Mouse (Mus musculus) G1E (cell line): ENCODE results near the gene Metap2. TPM values are rescaled to one million over a fixed set of nuclear protein-coding genes. Genes with fewer than 3 reads are reported as not detected.

Source experiments
- ATAC-seq: 2 replicates; pipeline ENCODE4 v1.8.0; 2016; ENCODE audit warnings: mild to moderate bottlenecking; ENCODE audit not compliant: insufficient number of reproducible peaks, poor library complexity, low FRiP score, severe bottlenecking; ENCODE audit errors: extremely low read depth
- DNase-seq: peaks from one replicate; pipeline ENCODE4 v3.0.0; 2012; ENCODE audit warnings: low spot score
- H3K27me3 ChIP-seq: 2 replicates; pipeline ENCODE4 v1.6.1; 2012; ENCODE audit warnings: mild to moderate bottlenecking, low read length, inconsistent platforms; ENCODE audit not compliant: insufficient read depth
- H3K36me3 ChIP-seq: replicated peaks from 2 replicates; pipeline ENCODE3; 2012; ENCODE audit warnings: mild to moderate bottlenecking, inconsistent platforms
- H3K4me1 ChIP-seq: 2 replicates; pipeline ENCODE4 v1.6.1; 2012; ENCODE audit warnings: low read depth, low read length, inconsistent platforms, mixed read lengths; ENCODE audit not compliant: insufficient read depth
- H3K4me3 ChIP-seq: 2 replicates; pipeline ENCODE4 v1.5.1; 2012; ENCODE audit warnings: low read depth, mild to moderate bottlenecking, inconsistent platforms, low read length, moderate library complexity, mixed read lengths
- H3K9me3 ChIP-seq: replicated peaks from 2 replicates; pipeline ENCODE4 v1.6.1; 2012; ENCODE audit warnings: inconsistent platforms
- CTCF ChIP-seq: IDR thresholded peaks from 2 replicates; pipeline ENCODE4 v1.5.1; 2012; ENCODE audit warnings: low read depth, low read length, inconsistent platforms, mixed read lengths
- GATA1 ChIP-seq: IDR thresholded peaks from 2 replicates; pipeline ENCODE4 v1.6.1; 2012; ENCODE audit warnings: borderline replicate concordance, low read length, inconsistent platforms, mixed read lengths
- GATA2 ChIP-seq: IDR thresholded peaks from 2 replicates; pipeline ENCODE4 v1.6.1; 2012; ENCODE audit warnings: low read depth, low read length, inconsistent platforms, borderline replicate concordance
- POLR2AphosphoS5 ChIP-seq: IDR thresholded peaks from 2 replicates; pipeline ENCODE4 v1.6.1; 2012; ENCODE audit warnings: low read depth, low read length, inconsistent platforms; ENCODE audit not compliant: insufficient replicate concordance
- TAL1 ChIP-seq: conservative IDR thresholded peaks from 2 replicates; pipeline ENCODE4 v1.6.1; 2012; ENCODE audit warnings: low read depth, low read length, inconsistent platforms, mixed read lengths
- polyA plus RNA-seq: library from polyadenylated mRNA; stranded (reverse); fragments of >175 nt; gene quantifications from 2 replicates; pipeline ENCODE4 v1.2.3, GENCODE M21; 2012
- total RNA-seq, 2 experiments: library from RNA; stranded (forward) in 1 of 2; stranded (reverse) in 1 of 2; fragments of 200-1000 nt in 1 of 2; fragments of >200 nt in 1 of 2; fragmentation: Nextera tagmentation in 1 of 2; gene quantifications; 2 replicates each; pipeline ENCODE4 v1.2.3; 2014 to 2017

Metap2 gene
- total and polyA plus RNA-seq, 3 experiments, result 523 to 963 (median 728) TPM

DNA sequence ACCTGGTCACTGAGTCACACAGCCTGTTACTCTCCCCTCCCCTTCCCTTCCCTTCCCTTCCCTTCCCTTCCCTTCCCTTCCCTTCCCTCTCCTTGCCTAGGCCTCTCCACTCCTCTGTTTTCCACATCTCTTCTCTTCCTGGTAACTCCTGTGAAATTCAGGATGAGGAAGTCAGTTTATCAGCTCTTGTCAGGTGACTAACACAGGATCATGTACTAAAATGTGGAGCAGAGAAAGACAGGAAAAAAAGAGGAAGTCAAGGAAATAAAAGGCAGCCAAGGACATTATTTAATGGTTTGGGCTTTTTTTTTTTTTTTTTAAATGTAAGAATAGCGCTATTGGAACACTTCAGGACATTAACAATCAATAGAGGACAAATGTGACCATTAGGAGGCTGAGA, 12.1 kb upstream of the Metap2 start:
- ATAC-seq (peak; percentile 59), DNase-seq (no peak)
- Histone ChIP-seq H3K4me3 (no peak overlapping the region; the same call in 1 of the 2 replicates), H3K36me3 (no peaks in the 10 kb centered on the region), H3K27me3 (no peaks in the 10 kb centered on the region), H3K4me1 (peaks cover 55% of the 10 kb centered on the region), H3K9me3 (no peaks in the 10 kb centered on the region)
- TF ChIP-seq CTCF, result no peak
- no peak for TF ChIP-seq GATA2
- no peak for TF ChIP-seq POLR2AphosphoS5
- TF ChIP-seq TAL1, result peak; percentile 24; the same call in 1 of the 2 replicates
- TF ChIP-seq GATA1, result no peak

DNA sequence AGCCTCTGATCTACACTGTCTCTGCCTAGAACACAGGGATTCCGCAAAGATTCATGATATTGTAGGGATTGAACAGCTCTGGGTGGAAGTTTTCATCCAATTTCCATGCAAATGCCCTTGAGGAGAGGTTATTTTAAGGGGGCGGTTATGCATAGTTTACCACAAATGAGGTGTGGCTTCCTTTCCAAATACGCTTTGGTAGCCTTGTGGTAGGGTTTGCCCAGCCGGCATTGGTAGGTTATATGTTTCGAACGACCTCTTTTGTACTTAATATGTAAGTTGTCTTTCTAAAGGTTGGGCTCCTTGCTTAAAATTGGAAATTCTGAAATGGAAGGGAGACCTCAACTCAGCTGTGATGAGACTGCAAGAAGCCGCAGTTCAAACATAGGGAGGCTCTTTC, 11.6 kb upstream of the Metap2 start:
- no peak for ATAC-seq

DNA sequence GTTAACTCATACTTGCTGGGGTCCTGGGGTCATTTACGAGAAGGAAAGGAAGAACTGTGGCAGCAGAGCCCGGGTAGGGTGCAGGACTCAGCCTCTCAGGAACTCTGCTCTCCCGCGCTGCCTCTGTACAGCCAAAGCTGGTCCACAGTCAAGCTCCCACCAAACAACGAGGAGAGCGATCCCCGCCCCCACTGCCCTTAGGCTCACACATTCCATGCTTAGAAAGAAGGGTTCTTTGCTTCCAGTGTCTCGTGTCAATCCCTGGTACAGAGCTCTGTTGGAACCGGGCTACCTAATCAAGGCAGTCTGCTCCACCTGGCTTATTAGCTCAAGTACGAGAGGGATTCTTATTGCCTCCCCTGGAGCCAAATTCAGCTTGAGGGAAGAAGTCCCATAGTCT, 10.5 kb upstream of the Metap2 start:
- TF ChIP-seq GATA1 (no peak), GATA2 (no peak), POLR2AphosphoS5 (no peak), TAL1 (no peak), CTCF (no peak)
- Histone ChIP-seq H3K27me3 (no peaks in the 10 kb centered on the region), H3K4me3 (no peak overlapping the region), H3K36me3 (no peaks in the 10 kb centered on the region), H3K9me3 (no peaks in the 10 kb centered on the region), H3K4me1 (peaks cover 39% of the 10 kb centered on the region)
- no peak for ATAC-seq
- DNase-seq, result no peak

More for the DNA sequence above, 11.6 kb upstream of the Metap2 start:
- H3K4me3 ChIP-seq, result no peak overlapping the region
- TF ChIP-seq TAL1 (no peak), POLR2AphosphoS5 (no peak), GATA1 (no peak), CTCF (no peak), GATA2 (no peak)
- no peaks in the 10 kb centered on the region for H3K27me3 ChIP-seq
- no peak for DNase-seq
- H3K4me1 ChIP-seq, result peaks cover 50% of the 10 kb centered on the region
- no peaks in the 10 kb centered on the region for H3K36me3 ChIP-seq
- no peaks in the 10 kb centered on the region for H3K9me3 ChIP-seq

DNA sequence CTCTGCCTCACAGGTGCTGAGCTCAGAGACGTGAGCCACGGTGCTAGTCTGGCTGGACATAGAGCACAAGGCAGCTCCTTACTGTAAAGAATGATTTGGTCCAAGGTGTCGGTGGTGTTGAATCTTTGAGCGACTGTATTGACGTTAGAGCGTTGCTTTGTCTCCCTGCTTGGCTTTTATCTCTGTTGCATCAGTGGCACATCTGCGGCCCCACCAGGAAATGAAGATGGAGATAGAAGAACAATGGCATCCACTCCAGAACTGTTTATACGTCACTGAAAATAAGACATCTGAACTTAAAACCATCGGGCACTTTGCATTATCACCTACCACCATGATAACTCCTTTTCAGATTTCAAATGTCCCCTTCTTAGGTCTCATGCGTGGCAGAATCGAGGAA, 3.0 kb upstream of the Metap2 start:
- Histone ChIP-seq H3K9me3 (no peaks in the 10 kb centered on the region), H3K36me3 (no peaks in the 10 kb centered on the region), H3K4me3 (no peak overlapping the region; the same call in 1 of the 2 replicates), H3K27me3 (no peaks in the 10 kb centered on the region), H3K4me1 (peaks cover 31% of the 10 kb centered on the region)
- DNase-seq (no peak), ATAC-seq (peak; percentile 78; the same call in 1 of the 2 replicates)
- TF ChIP-seq POLR2AphosphoS5, result no peak
- TF ChIP-seq GATA2, result no peak
- peak; percentile 43; the same call in 1 of the 2 replicates for TF ChIP-seq TAL1
- TF ChIP-seq GATA1, result no peak

DNA sequence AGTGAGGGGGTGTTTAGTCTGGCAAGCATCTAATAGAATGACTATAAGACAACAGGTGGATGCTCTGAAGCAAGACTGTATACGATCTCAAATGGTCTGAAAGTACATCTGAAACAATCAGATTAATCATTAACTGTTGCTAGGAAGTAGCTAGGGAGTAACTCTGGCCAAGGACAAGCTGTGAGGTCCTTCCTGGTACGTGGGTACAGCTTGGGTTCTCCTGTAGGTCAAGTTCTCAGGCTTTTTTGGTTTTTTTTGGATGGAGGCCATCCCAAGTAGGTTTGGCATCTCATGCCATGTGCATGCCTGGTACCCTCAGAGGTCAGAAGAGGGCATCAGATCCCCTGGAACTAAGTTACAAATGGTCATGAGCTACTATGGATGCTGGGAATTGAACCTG, 2.4 kb upstream of the Metap2 start:
- DNase-seq, result no peak
- ATAC-seq, result no peak
- Histone ChIP-seq H3K4me3 (no peak overlapping the region), H3K36me3 (no peaks in the 10 kb centered on the region), H3K9me3 (no peaks in the 10 kb centered on the region), H3K4me1 (peaks cover 31% of the 10 kb centered on the region), H3K27me3 (no peaks in the 10 kb centered on the region)
- TF ChIP-seq GATA2 (no peak), GATA1 (no peak), CTCF (no peak), TAL1 (no peak), POLR2AphosphoS5 (no peak)

DNA sequence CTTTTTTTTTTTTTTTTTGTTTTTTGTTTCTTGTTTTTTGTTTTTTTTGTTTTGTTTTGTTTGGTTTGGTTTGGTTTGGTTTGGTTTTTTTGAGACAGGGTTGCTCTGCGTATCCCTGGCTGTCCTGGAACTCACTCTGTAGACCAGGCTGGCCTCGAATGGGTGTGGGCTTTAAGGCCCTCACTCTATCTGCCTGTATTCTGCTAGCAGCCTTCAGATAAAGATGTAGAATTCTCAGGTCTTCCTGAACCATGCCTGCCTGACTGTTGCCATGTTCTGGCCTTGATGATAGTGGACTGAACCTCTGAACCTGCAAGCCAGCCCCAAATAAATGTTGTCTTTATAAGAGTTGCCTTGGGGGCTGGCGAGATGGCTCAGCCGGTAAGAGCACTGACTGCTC, 4.3 kb downstream of the Metap2 start:
- H3K36me3 ChIP-seq, result peaks cover 6% of the 10 kb centered on the region
- no peaks in the 10 kb centered on the region for H3K9me3 ChIP-seq
- peaks cover 36% of the 10 kb centered on the region for H3K4me1 ChIP-seq
- TF ChIP-seq POLR2AphosphoS5 (no peak), TAL1 (no peak), GATA2 (no peak), CTCF (no peak), GATA1 (no peak)
- no peak for ATAC-seq
- no peak overlapping the region for H3K4me3 ChIP-seq
- no peaks in the 10 kb centered on the region for H3K27me3 ChIP-seq
- no peak for DNase-seq

DNA sequence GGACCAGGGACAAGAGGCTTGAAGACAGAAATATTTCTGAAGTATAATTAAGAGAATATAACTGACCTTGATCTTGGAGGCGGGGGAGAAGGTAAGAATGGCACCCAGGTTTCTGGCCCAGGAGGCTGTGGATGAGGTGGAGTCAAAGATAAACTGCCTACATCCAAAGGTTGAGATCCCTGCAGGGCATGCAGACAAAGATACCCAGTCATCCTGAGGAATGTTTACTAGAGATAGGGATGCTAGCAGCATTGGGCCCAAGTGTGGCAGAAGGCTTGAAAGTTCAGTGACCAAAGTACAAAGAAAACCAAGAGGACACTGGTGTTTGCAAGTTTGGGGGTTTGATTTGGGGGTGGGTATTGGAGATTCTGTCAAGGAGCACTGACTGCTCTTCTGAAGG, 5.9 kb downstream of the Metap2 start:
- ATAC-seq (no peak; the same call in 1 of the 2 replicates), DNase-seq (no peak)
- Histone ChIP-seq H3K4me1 (peaks cover 35% of the 10 kb centered on the region), H3K4me3 (no peak overlapping the region; the same call in 1 of the 2 replicates), H3K36me3 (peaks cover 12% of the 10 kb centered on the region), H3K9me3 (no peaks in the 10 kb centered on the region), H3K27me3 (no peaks in the 10 kb centered on the region)
- TF ChIP-seq GATA2 (no peak), POLR2AphosphoS5 (no peak), GATA1 (no peak), TAL1 (peak; percentile 65)
